Mouse (Mus musculus) cerebellum, adult 2 months (tissue): ENCODE measurements around the gene Arfgef3.

ENCODE experiments used
- CTCF ChIP-seq: fragments of 200-500 bp; IDR thresholded peaks from 2 replicates; pipeline ENCODE4 v1.5.1; 2011; ENCODE audit warnings: low read depth, mild to moderate bottlenecking, control low read depth, low read length, moderate library complexity, borderline replicate concordance; ENCODE audit not compliant: insufficient read depth
- POLR2A ChIP-seq: fragments of 200-500 bp; IDR thresholded peaks from 2 replicates; pipeline ENCODE4 v1.6.1; 2011; ENCODE audit warnings: low read length, control low read depth, borderline replicate concordance; ENCODE audit not compliant: insufficient read depth

GRCm38 (mm10) chr10:18710949-18711348 is 32.8 kb downstream of the Arfgef3 start:
- TF ChIP-seq CTCF (no peak), POLR2A (no peak)
